Mouse (Mus musculus) olfactory bulb, adult 2 months (tissue): ENCODE results near the gene Hivep3.

Experiments used
- CTCF ChIP-seq: fragments of 200-500 bp; IDR thresholded peaks from 2 replicates; pipeline ENCODE4 v1.5.1; 2012; ENCODE audit warnings: low read depth, mild to moderate bottlenecking, low read length, moderate library complexity; ENCODE audit not compliant: insufficient read depth
- POLR2A ChIP-seq: fragments of 200-500 bp; IDR thresholded peaks from 2 replicates; pipeline ENCODE4 v1.6.1; 2012; ENCODE audit warnings: mild to moderate bottlenecking, low read depth, low read length, moderate library complexity; ENCODE audit not compliant: insufficient read depth

GRCm38 (mm10) chr4:120134223-120134622, 400.6 kb downstream of the Hivep3 start:
- TF ChIP-seq CTCF (no peak), POLR2A (no peak)
